Comparison of ENCODE assay signal across 8 mouse cellular contexts in the genomic region with DNA sequence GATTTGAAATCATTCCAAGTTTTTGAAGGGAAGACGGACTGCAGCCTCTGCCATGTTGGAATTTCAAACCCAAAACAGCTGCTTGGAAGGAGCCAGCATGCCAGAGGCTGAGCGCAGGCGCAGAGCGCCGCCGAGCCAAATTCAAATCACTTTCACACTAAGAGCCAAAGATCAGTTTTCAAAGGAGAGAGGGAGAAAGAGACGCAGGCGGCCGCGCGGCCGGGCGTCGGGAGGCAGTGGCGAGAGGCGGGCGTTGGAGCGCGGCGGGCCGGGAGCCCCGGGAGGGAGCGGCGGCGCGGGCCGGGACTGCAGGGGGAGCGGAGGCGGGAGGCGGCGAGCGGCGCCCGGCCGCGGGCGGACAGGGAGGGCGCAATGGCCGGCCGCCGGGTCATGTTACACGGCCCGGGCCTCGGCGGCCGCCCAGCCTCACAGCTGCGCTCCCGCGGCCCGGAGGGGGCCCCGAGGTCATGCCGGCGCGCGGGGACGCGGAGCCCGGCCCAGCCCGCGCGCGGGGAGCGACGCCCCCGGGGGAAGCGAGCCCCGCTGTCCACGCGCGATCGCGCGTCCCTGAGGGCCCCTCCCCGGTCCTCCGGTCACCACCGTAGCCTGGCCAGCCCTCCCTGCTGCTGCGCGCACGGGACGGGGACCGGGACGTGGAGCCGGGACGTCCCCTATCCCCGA. TPM values are rescaled to one million over a fixed set of nuclear protein-coding genes. Genes with fewer than 3 reads are reported as not detected.
DNase-seq lines count a peak whose midpoint lies in the region; ATAC-seq and TF ChIP-seq lines count a peak whose summit lies in the region.

A gene (minus strand): TSS at position 102 of the 681 bp plus-strand sequence.

- peaks cover 10% of the 10 kb centered on the region for H3K4me1 ChIP-seq in megakaryocyte, embryonic 14.5 days
- no peaks in the 10 kb centered on the region for H3K4me1 ChIP-seq in embryonic fibroblast, embryonic 13.5 days (ENCODE audit: control insufficient read depth, insufficient read depth, low read length)
- H3K4me1 ChIP-seq in heart, embryonic 10.5 days: peaks cover 8% of the 10 kb centered on the region; the same call in 1 of the 2 replicates
- peaks cover 5% of the 10 kb centered on the region for H3K4me1 ChIP-seq in kidney, embryonic 14.5 days (ENCODE audit: control insufficient read depth, insufficient read depth, low read length)
- peaks cover 3% of the 10 kb centered on the region for H3K4me1 ChIP-seq in limb, embryonic 14.5 days (ENCODE audit: control insufficient read depth, insufficient read depth, low read length)
- no peaks in the 10 kb centered on the region for H3K4me1 ChIP-seq in midbrain, postnatal 0 days (ENCODE audit: insufficient read depth, low read length)

- no peak for ATAC-seq in megakaryocyte, adult 5-6 weeks (ENCODE audit: poor library complexity, severe bottlenecking)
- peak; percentile 94 for ATAC-seq in kidney, embryonic 14.5 days (ENCODE audit: low FRiP score, low TSS enrichment)
- ATAC-seq in limb, embryonic 14.5 days (ENCODE audit: low FRiP score, low read depth): peak; percentile 85
- peak; percentile 85 for ATAC-seq in midbrain, postnatal 0 days (ENCODE audit: low FRiP score)

- H3K27ac ChIP-seq in embryonic fibroblast, embryonic 13.5 days (ENCODE audit: insufficient read depth, low read length): peak within 1 kb of the TSS; percentile 75
- H3K27ac ChIP-seq in heart, embryonic 10.5 days: peak within 1 kb of the TSS; percentile 98
- peak within 1 kb of the TSS; percentile 96 for H3K27ac ChIP-seq in kidney, embryonic 14.5 days (ENCODE audit: low read depth, low read length)
- peak within 1 kb of the TSS; percentile 95 for H3K27ac ChIP-seq in limb, embryonic 14.5 days (replicated peaks; ENCODE audit: low read depth, low read length)
- H3K27ac ChIP-seq in midbrain, postnatal 0 days (ENCODE audit: low read depth, low read length): peak within 1 kb of the TSS; percentile 83

- no peaks in the 10 kb centered on the region for H3K36me3 ChIP-seq in megakaryocyte, embryonic 14.5 days (replicated peaks; ENCODE audit: low read length)
- H3K36me3 ChIP-seq in heart, embryonic 10.5 days: no peaks in the 10 kb centered on the region
- no peaks in the 10 kb centered on the region for H3K36me3 ChIP-seq in kidney, embryonic 14.5 days (ENCODE audit: control insufficient read depth, insufficient read depth, low read length)
- H3K36me3 ChIP-seq in limb, embryonic 14.5 days (ENCODE audit: control insufficient read depth, insufficient read depth, low read length): no peaks in the 10 kb centered on the region
- H3K36me3 ChIP-seq in midbrain, postnatal 0 days (ENCODE audit: insufficient read depth, low read length): no peaks in the 10 kb centered on the region

- no peak; the same call in 1 of the 2 replicates for TF ChIP-seq POLR2A in embryonic fibroblast, embryonic 13.5 days (IDR thresholded peaks at IDR 0.05; ENCODE audit: low read depth, low read length)
- TF ChIP-seq POLR2A in limb, embryonic 14.5 days (IDR thresholded peaks at IDR 0.05; ENCODE audit: borderline replicate concordance, extremely low read depth, insufficient read depth, insufficient read length): peak; percentile 75; the same call in 1 of the 2 replicates

- peaks cover 31% of the 10 kb centered on the region for H3K27me3 ChIP-seq in megakaryocyte, embryonic 14.5 days (replicated peaks)
- H3K27me3 ChIP-seq in heart, embryonic 10.5 days (ENCODE audit: insufficient read depth, poor library complexity, severe bottlenecking): no peaks in the 10 kb centered on the region
- H3K27me3 ChIP-seq in kidney, embryonic 14.5 days (ENCODE audit: control insufficient read depth, insufficient read depth, low read length): no peaks in the 10 kb centered on the region
- H3K27me3 ChIP-seq in limb, embryonic 14.5 days (ENCODE audit: control insufficient read depth, insufficient read depth, low read length): no peaks in the 10 kb centered on the region
- H3K27me3 ChIP-seq in midbrain, postnatal 0 days (ENCODE audit: insufficient read depth, low read length): no peaks in the 10 kb centered on the region

- H3K4me2 ChIP-seq in kidney, embryonic 14.5 days (replicated peaks; ENCODE audit: low read depth, low read length): peak within 1 kb of the TSS; percentile 80
- H3K4me2 ChIP-seq in limb, embryonic 14.5 days (replicated peaks; ENCODE audit: low read depth, low read length, severe bottlenecking): peak within 1 kb of the TSS; percentile 72
- peak within 1 kb of the TSS; percentile 91 for H3K4me2 ChIP-seq in midbrain, postnatal 0 days (ENCODE audit: low read depth, low read length, poor library complexity, severe bottlenecking)

- H3K4me3 ChIP-seq in megakaryocyte, embryonic 14.5 days (replicated peaks): peak within 1 kb of the TSS; percentile 89
- peak within 1 kb of the TSS; percentile 92 for H3K4me3 ChIP-seq in embryonic fibroblast, embryonic 13.5 days (ENCODE audit: insufficient read depth, low read length)
- peak within 1 kb of the TSS; percentile 90 for H3K4me3 ChIP-seq in heart, embryonic 10.5 days
- peak within 1 kb of the TSS; percentile 72 for H3K4me3 ChIP-seq in kidney, embryonic 14.5 days (ENCODE audit: low read length)
- H3K4me3 ChIP-seq in limb, embryonic 14.5 days (replicated peaks; ENCODE audit: low read length): peak within 1 kb of the TSS; percentile 75
- peak within 1 kb of the TSS; percentile 87 for H3K4me3 ChIP-seq in midbrain, postnatal 0 days (ENCODE audit: low read depth, low read length)

- H3K9ac ChIP-seq in kidney, embryonic 14.5 days (ENCODE audit: low read depth, low read length): peak within 1 kb of the TSS; percentile 96
- H3K9ac ChIP-seq in limb, embryonic 14.5 days (ENCODE audit: low read depth, low read length, severe bottlenecking): peak within 1 kb of the TSS; percentile 95
- peak within 1 kb of the TSS; percentile 79 for H3K9ac ChIP-seq in midbrain, postnatal 0 days (replicated peaks; ENCODE audit: low read length, poor library complexity, severe bottlenecking)

- no peak for TF ChIP-seq CTCF in embryonic fibroblast, embryonic 13.5 days (IDR thresholded peaks at IDR 0.05; ENCODE audit: borderline replicate concordance, insufficient read depth, low read length)
- TF ChIP-seq CTCF in midbrain, postnatal 0 days (IDR thresholded peaks at IDR 0.05): no peak

- peak; percentile 91 for DNase-seq in heart, embryonic 10.5 days (ENCODE audit: low spot score)
- peak; percentile 87 for DNase-seq in limb, embryonic 14.5 days (ENCODE audit: low spot score)
- DNase-seq in midbrain, postnatal 0 days (ENCODE audit: low spot score): peak; percentile 87
- DNase-seq in telencephalon, adult 2 months (ENCODE audit: low read depth, low spot score): peak; percentile 64

- 2% methylated on average over 82 of the region's 85 CpGs for WGBS in heart, embryonic 10.5 days
- under 1% methylated on average over 48 of the region's 85 CpGs for WGBS in kidney, embryonic 14.5 days
- under 1% methylated on average over 22 of the region's 85 CpGs for WGBS in limb, embryonic 14.5 days
- WGBS in midbrain, postnatal 0 days: under 1% methylated on average over 36 of the region's 85 CpGs

- H3K9me3 ChIP-seq in megakaryocyte, embryonic 14.5 days: peaks cover 5% of the 10 kb centered on the region; the same call in 1 of the 2 replicates
- no peaks in the 10 kb centered on the region for H3K9me3 ChIP-seq in heart, embryonic 10.5 days
- H3K9me3 ChIP-seq in kidney, embryonic 14.5 days (ENCODE audit: control insufficient read depth, low read length): no peaks in the 10 kb centered on the region
- no peaks in the 10 kb centered on the region for H3K9me3 ChIP-seq in limb, embryonic 14.5 days (ENCODE audit: control insufficient read depth, low read length)
- H3K9me3 ChIP-seq in midbrain, postnatal 0 days (ENCODE audit: low read length): no peaks in the 10 kb centered on the region

RNA-seq across cellular contexts. Expression of the gene that starts here (rescaled TPM):
- polyA plus RNA-seq in megakaryocyte, embryonic 14.5 days (2012; ENCODE audit: insufficient read depth, low replicate concordance): not detected in 2 replicates
- total RNA-seq in megakaryocyte, adult 5-6 weeks (2015): 0.05 TPM in 1 of 2 replicates, not detected in the other
- not detected in 2 replicates for total RNA-seq in megakaryocyte, adult 5-6 weeks (2017)
- 2.9 and 3.3 TPM in 2 replicates for polyA plus RNA-seq in embryonic fibroblast, embryonic 13.5 days (2011; ENCODE audit: insufficient read length, low read depth, missing spikeins)
- polyA plus RNA-seq in heart, embryonic 10.5 days (2016; fragmentation: Nextera tagmentation; extraction: Ambion mirVana): 13.1 and 13.8 TPM in 2 replicates
- 12.3 and 13.1 TPM in 2 replicates for polyA plus RNA-seq in kidney, embryonic 14.5 days (2014; fragmentation: Nextera tagmentation; extraction: Ambion mirVana)
- polyA plus RNA-seq in limb, embryonic 14.5 days (2012; rRNA removed): 2.8 and 3.8 TPM in 2 replicates
- polyA plus RNA-seq in limb, embryonic 14.5 days (2014; fragmentation: Nextera tagmentation; extraction: Ambion mirVana): 4.0 and 5.7 TPM in 2 replicates
- total RNA-seq in midbrain, postnatal 0 days (2014; rRNA removed): 7.9 and 12.2 TPM in 2 replicates
- polyA plus RNA-seq in midbrain, postnatal 0 days (2015; fragmentation: Nextera tagmentation; extraction: Ambion mirVana): 14.9 and 16.7 TPM in 2 replicates
